Mouse (Mus musculus): ENCODE results near the gene Tmco4.

Gene Tmco4

GRCm38 (mm10) chr4:138972827-138973718 is at the start of gene Tmco4:
TSS of gene Tmco4 (plus strand) at chr4:138972888.
- DNase-seq (ENCODE audit: low spot score in 2 of 2): peak in 1 of 2 experiments; percentile 36

- DNase-seq (ENCODE audit: low spot score in 2 of 2): no peak
Measured at GRCm38 (mm10) chr4:138925561-138925960, 47.1 kb upstream of the Tmco4 start.

DNA sequence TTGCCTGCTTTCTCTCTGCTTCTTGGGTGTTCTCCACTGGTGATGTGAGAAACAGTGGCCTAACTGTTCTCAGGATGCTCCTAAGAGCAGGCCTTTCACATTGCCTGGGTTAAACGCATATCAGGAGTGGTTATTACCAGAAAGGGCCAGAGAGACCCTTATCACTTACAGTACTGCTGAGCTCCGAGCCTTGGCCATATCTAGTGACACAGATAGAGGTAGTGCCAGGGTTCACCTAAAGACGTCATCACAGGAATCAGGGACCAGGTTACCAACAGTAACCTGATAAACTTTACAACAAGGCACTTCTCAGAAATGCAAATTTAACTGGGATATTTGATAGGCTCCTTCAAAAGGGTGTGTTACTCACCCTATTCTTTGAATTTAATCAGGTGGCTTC is 38.8 kb upstream of the Tmco4 start:
- no peak for DNase-seq (ENCODE audit: low spot score in 2 of 2)

DNA sequence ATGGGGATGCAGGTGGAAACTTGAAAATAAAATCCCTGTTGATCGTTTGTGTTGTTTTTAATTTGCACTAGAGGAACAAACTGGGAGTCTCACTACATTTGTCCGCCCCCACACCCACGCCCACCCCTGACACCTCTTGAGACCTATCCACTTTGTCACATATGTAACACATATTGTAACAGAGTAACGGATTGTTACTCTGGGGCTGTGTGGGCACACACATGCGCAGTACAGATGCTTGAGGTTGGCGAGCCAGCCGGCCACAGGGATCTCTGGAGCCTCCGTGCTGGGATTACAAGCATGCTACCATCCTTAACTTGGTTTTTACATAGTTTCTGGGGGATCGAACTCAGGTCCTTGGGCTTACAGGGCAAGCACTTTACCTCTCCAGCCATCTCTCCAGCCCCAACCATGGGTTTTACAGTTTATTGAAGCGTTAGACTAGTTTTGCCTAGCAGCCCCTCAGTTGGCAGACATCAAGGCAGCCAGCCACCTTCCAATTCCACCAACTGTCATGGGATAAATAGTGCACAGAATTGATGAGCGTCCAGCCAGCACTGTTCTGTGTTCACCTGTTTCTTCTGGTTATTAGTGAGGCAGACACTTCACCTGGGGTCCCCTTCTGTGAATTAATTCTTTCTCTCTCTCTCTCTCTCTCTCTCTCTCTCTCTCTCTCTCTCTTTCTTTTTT is 38.1 kb upstream of the Tmco4 start:
- DNase-seq (ENCODE audit: low spot score in 2 of 2): no peak

DNA sequence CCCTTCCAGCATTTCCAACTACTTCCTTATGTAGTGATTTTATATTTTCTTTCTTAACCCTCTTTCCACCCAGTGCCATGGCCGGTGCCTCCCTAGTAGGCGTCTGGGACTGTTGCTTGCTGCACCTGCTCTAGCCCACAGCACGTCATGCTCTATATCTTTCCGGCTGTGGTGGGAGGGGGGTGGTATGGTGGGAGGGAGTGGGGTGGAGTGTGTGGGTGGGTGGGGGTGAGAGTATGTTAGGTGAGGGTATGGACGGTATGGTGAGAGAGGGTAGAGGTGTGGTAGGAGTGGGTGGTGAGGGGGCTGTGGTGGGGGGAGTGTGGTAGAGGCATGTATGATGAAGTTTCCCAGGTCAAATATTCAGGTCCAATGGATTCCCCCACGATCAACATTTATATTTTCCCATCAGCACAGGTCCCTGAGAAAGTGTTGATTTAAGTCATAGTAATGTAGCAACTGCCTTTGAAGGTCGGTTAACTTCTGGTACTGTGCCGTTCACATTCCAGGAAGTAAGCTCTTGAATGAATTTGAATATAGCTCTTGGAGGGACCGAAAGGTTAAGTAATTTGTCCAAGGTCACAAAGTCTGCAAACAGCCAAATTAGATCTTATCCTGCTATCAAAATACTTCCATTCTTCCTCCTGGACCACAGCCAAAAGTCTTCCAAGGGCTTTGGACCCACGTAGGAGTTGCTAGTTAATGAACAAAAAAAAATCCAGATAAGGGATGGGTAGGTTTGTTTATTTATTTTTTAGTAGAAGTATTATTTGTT is 34.0 kb upstream of the Tmco4 start:
- no peak for DNase-seq (ENCODE audit: low spot score in 2 of 2)

- DNase-seq (ENCODE audit: low spot score in 2 of 2): no peak
Measured at GRCm38 (mm10) chr4:138939481-138939880, 33.2 kb upstream of the Tmco4 start.

DNA sequence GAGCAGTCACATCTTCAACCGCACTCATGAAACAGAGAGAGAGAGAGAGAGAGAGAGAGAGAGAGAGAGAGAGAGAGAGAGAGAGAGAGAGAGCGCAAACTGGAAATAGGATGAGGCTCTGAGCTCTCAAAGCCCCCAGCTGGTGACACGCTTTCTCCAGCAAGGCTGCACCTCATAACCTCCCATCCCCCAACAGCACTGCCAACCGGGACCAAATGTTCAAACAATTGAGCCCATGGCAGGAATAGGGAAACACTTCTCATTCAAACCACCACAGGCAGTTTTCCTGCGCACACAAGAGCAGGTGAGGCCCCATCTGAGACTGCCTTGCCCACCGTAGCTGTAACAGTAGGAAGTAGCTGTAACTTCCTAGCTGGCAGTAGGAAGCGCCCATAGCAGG is 31.3 kb upstream of the Tmco4 start:
- DNase-seq (ENCODE audit: low spot score in 2 of 2): no peak

- DNase-seq (ENCODE audit: low spot score in 2 of 2): no peak
Measured at GRCm38 (mm10) chr4:138941966-138942365, 30.7 kb upstream of the Tmco4 start.

GRCm38 (mm10) chr4:138943730-138944129 is 29.0 kb upstream of the Tmco4 start:
- DNase-seq (ENCODE audit: low spot score in 2 of 2): peak in 1 of 2 experiments; percentile 14

DNA sequence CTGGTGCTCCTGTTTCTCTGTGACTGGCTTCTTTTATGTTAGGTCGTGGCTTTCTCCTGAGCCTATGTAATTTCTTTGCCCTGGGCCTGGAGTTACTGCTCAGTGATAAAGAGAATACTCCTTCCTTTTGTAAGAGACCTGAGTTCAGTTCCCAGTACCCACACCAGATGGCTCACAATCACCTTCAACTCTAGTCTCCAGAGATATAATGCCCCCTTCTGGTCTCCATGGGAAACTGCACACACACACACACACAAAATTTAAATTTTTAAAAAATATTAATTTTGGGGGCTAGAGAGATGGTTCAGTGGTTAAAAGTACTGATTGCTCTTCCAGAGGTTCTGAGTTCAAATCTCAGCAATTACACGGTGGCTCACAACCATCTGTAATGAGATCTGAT is 24.4 kb upstream of the Tmco4 start:
- DNase-seq (ENCODE audit: low spot score in 2 of 2): no peak

GRCm38 (mm10) chr4:138958612-138959011 is 14.1 kb upstream of the Tmco4 start:
- DNase-seq (ENCODE audit: low spot score in 2 of 2): no peak

GRCm38 (mm10) chr4:138959120-138959519 is 13.6 kb upstream of the Tmco4 start:
- DNase-seq (ENCODE audit: low spot score in 2 of 2): peak in 1 of 2 experiments; percentile 30

GRCm38 (mm10) chr4:138959926-138960325 is 12.8 kb upstream of the Tmco4 start:
- peak in 1 of 2 experiments; percentile 55 for DNase-seq (ENCODE audit: low spot score in 2 of 2)

DNA sequence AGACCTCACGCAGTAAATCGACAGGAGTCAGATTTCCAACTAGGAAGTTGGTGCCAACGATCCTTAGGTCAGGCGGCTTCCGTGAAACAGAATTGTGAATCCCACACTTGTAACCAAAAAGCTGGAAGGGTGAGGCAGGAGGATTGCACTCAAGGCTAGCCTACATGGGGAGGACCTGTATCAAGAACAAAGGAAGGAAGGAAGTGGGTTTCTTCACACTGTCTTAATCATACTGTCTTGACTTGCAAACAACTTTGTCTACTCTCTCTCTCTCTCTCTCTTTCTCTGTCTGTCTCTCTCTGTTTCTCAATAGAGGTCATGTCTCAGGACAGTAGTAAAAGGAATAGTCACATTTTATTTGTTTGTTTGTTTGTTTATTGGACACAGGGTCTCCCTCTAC is 10.0 kb upstream of the Tmco4 start:
- no peak for DNase-seq (ENCODE audit: low spot score in 2 of 2)

DNA sequence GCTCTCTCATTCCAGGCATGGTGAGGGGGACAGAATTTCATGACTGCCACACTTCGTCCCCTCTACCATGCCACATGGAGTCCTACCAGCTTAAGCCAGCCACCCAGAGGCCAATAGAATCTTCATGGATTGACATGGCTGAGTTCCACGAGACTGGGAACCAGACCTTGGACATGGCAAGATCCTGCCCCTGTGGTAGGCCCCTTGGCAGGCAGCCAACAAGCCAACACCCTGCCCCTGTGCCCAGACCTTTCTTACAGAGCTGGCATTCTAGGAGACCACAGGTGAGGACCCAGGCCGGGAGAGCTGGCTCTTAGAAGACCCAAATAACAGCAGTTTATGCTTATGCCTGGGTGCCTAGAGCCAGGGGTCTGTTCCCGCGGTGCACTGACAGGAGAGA is 6.8 kb upstream of the Tmco4 start:
- no peak for DNase-seq (ENCODE audit: low spot score in 2 of 2)

GRCm38 (mm10) chr4:138966866-138967265 is 5.8 kb upstream of the Tmco4 start, which contains the start of gene Rnf186:
TSS of gene Rnf186 (plus strand) at chr4:138967112.
- DNase-seq (ENCODE audit: low spot score in 2 of 2): no peak

GRCm38 (mm10) chr4:138967485-138967884 is 5.2 kb upstream of the Tmco4 start:
- DNase-seq (ENCODE audit: low spot score in 2 of 2): no peak

GRCm38 (mm10) chr4:138968772-138969556 is 3.7 kb upstream of the Tmco4 start:
- no peak for DNase-seq (ENCODE audit: low spot score in 2 of 2)

GRCm38 (mm10) chr4:138969736-138970135 is 3.0 kb upstream of the Tmco4 start:
- DNase-seq (ENCODE audit: low spot score in 2 of 2): no peak

DNA sequence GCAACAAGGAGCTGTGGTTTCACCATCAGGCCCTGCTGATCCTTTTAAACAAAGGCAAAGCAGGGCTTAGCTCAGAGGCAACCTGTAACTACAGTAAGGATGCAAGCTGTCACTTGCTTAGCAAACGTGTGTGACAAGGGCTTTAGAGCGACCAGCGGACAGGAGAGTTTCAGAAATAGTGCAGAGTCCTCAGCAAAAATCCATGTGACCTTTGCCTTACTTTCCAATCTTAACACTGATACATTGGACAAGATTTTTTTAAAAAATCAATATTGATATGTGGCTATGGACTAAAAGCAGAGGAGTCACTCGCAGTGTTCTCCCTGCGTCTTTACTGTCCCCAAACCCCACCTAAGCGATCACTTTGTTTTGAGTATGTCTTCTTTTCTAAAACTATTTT is 1.3 kb upstream of the Tmco4 start:
- DNase-seq (ENCODE audit: low spot score in 2 of 2): no peak

GRCm38 (mm10) chr4:138972139-138972826 is 405 bp upstream of the Tmco4 start:
- peak in 1 of 2 experiments; percentile 22 for DNase-seq (ENCODE audit: low spot score in 2 of 2)

Data from right cerebral cortex, postnatal 36 days (tissue).